ENCODE assay signal across 12 mouse cellular contexts in the genomic region with DNA sequence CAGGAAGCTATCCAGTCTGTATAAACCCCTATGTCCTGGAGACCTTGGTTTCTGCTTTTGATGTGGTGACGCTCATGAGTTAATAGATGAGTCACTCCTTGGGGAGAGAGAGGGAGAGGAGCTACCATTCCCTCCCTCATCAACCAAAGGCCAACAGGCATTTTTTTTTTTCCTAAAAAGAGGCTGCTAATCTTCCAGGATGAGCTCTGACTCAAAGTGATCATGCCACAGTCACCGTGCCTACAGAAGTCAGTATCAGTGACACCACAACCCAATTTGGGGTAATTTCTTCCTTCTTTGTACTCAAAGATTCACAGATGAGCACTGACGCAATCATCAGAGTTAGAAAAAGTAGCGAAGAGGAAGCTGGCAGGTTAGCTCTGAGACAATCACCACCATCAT. TPM values are rescaled to one million over a fixed set of nuclear protein-coding genes. Genes with fewer than 3 reads are reported as not detected.
DNase-seq lines count a peak whose midpoint lies in the region; ATAC-seq and TF ChIP-seq lines count a peak whose summit lies in the region.
"Had no signal": no experiment of that assay in that cellular context is flagged by ENCODE, and none has a peak within 500 bp of the region (broad histone marks: within the 10 kb centered on the region; RNA-seq: fewer than 3 reads in every experiment).

No protein-coding gene starts in this region.

- H3K27me3 ChIP-seq in forebrain, postnatal 0 days (ENCODE audit: insufficient read depth, low read length) = no peaks in the 10 kb centered on the region
- H3K27me3 ChIP-seq: embryonic facial prominence, embryonic 13.5 days; neural tube, embryonic 13.5 days had no signal

- H3K4me2 ChIP-seq in forebrain, postnatal 0 days (ENCODE audit: low read depth) = no peak overlapping the region
- H3K4me2 ChIP-seq: embryonic facial prominence, embryonic 13.5 days; neural tube, embryonic 13.5 days had no signal

- no peaks in the 10 kb centered on the region for H3K36me3 ChIP-seq in macrophage (ENCODE audit: inconsistent target)
- H3K36me3 ChIP-seq in forebrain, postnatal 0 days (ENCODE audit: insufficient read depth) = no peaks in the 10 kb centered on the region
- H3K36me3 ChIP-seq: embryonic facial prominence, embryonic 13.5 days; neural tube, embryonic 13.5 days had no signal

- peak overlapping the region; percentile 62 for H3K27ac ChIP-seq in macrophage
- no peak overlapping the region for H3K27ac ChIP-seq in forebrain, postnatal 0 days (ENCODE audit: low read depth, low read length)
- H3K27ac ChIP-seq: embryonic facial prominence, embryonic 13.5 days; neural tube, embryonic 13.5 days had no signal

- no peak for TF ChIP-seq CTCF in forebrain, postnatal 0 days (IDR thresholded peaks at IDR 0.05; ENCODE audit: low read depth)

- DNase-seq in adrenal gland, postnatal 14 days = peak; percentile 31
- no peak for DNase-seq in adrenal gland, postnatal 4 days (ENCODE audit: low spot score in 2 of 2)
- peak; percentile 89 for DNase-seq in 3T3-L1 (ENCODE audit: low read depth, low spot score)
- no peak for DNase-seq in c-Kit-positive CD71-positive TER-119-positive erythroid progenitor cells, embryonic 14.5 days (ENCODE audit: low spot score)
- no peak for DNase-seq in forebrain, postnatal 0 days
- no peak for DNase-seq in urinary bladder, postnatal 14 days (ENCODE audit: low spot score)
- DNase-seq: cerebellum, adult 9-11 months; kidney, postnatal 36 days had no signal

- ATAC-seq in activated CD4-positive, CD25-positive, alpha-beta regulatory T cell, adult 4 months = peak; percentile 79
- ATAC-seq in forebrain, postnatal 0 days = no peak

- no peak overlapping the region for H3K9ac ChIP-seq in forebrain, postnatal 0 days
- H3K9ac ChIP-seq: embryonic facial prominence, embryonic 13.5 days; neural tube, embryonic 13.5 days had no signal

- H3K9me3 ChIP-seq in forebrain, postnatal 0 days (ENCODE audit: low read length) = no peaks in the 10 kb centered on the region
- H3K9me3 ChIP-seq: embryonic facial prominence, embryonic 13.5 days; neural tube, embryonic 13.5 days had no signal

- no peaks in the 10 kb centered on the region for H3K4me1 ChIP-seq in forebrain, postnatal 0 days (ENCODE audit: insufficient read depth)
- H3K4me1 ChIP-seq: neural tube, embryonic 13.5 days had no signal

- no peak overlapping the region for H3K4me3 ChIP-seq in macrophage (ENCODE audit: inconsistent target)
- H3K4me3 ChIP-seq in forebrain, postnatal 0 days (ENCODE audit: low read depth, low read length) = no peak overlapping the region
- H3K4me3 ChIP-seq: embryonic facial prominence, embryonic 13.5 days; neural tube, embryonic 13.5 days had no signal

- WGBS in macrophage (ENCODE audit: missing documents) = 7% methylated on average over 3 of the region's 4 CpGs
- WGBS in forebrain, postnatal 0 days = 88% methylated on average over 4 of the region's 4 CpGs

- H3K79me2 ChIP-seq in macrophage (ENCODE audit: inconsistent target) = no peaks in the 10 kb centered on the region

RNA-seq across cellular contexts. Expression of a gene that starts 31.1 kb away (rescaled TPM):
- total RNA-seq in adrenal gland, postnatal 14 days (2021) = 118 and 119 TPM in 2 replicates
- 100 to 1,000 TPM; 109 to 120 TPM for total RNA-seq in adrenal gland, postnatal 4 days (2021)
- polyA plus RNA-seq in activated CD4-positive, CD25-positive, alpha-beta regulatory T cell, adult 4 months (2017; shearing (Covaris generic)) = 100 to 1,000 TPM; 563 to 667 TPM
- total RNA-seq in macrophage (2018; cell fraction: chromatin; rRNA removed) = 1,000 to 10,000 TPM in 19 of 26 experiments, 100 to 1,000 TPM in 7; 453 to 1,709 (median 1,185) TPM
- 100 to 1,000 TPM in 22 of 26 experiments, 10 to 100 TPM in 4; 78.5 to 270 (median 141) TPM for total RNA-seq in macrophage (2018; cell fraction: cytosol; rRNA removed)
- total RNA-seq in macrophage (2018; cell fraction: nucleus; rRNA removed) = 1,000 to 10,000 TPM in 24 of 26 experiments, 100 to 1,000 TPM in 2; 806 to 3,396 (median 2,155) TPM
- polyA plus RNA-seq in macrophage (2018) = 100 to 184 TPM (median 127 TPM) in 3 replicates
- 59.5 and 66.7 TPM in 2 replicates for total RNA-seq in forebrain, postnatal 0 days (2014; rRNA removed)
- polyA plus RNA-seq in forebrain, postnatal 0 days (2015; fragmentation: Nextera tagmentation; extraction: Ambion mirVana) = 130 and 131 TPM in 2 replicates

RNA-seq across cellular contexts. Expression of a gene that starts 31.2 kb away (rescaled TPM):
- total RNA-seq in adrenal gland, postnatal 14 days (2021) = 16.4 and 17.4 TPM in 2 replicates
- total RNA-seq in adrenal gland, postnatal 4 days (2021) = 10 to 100 TPM; 21.6 to 22.0 TPM
- 10 to 100 TPM in 1 of 2 experiments, 1 to 10 TPM in 1; 9.9 to 10.6 TPM for polyA plus RNA-seq in activated CD4-positive, CD25-positive, alpha-beta regulatory T cell, adult 4 months (2017; shearing (Covaris generic))
- total RNA-seq in macrophage (2018; cell fraction: chromatin; rRNA removed) = 1 to 10 TPM in 22 of 26 experiments, under 1 TPM in 4; 0.43 to 8.2 (median 2.4) TPM
- total RNA-seq in macrophage (2018; cell fraction: cytosol; rRNA removed) = 1 to 10 TPM; 2.6 to 8.1 (median 6.1) TPM
- total RNA-seq in macrophage (2018; cell fraction: nucleus; rRNA removed) = 1 to 10 TPM in 25 of 26 experiments, under 1 TPM in 1; 0.96 to 9.8 (median 3.0) TPM
- polyA plus RNA-seq in macrophage (2018) = 4.8 to 8.1 TPM (median 5.8 TPM) in 3 replicates
- total RNA-seq in forebrain, postnatal 0 days (2014; rRNA removed) = 19.4 and 23.8 TPM in 2 replicates
- 27.3 and 29.0 TPM in 2 replicates for polyA plus RNA-seq in forebrain, postnatal 0 days (2015; fragmentation: Nextera tagmentation; extraction: Ambion mirVana)

Comparison
In these comparisons a context has a peak if more than half of its experiments do, and no peak if none do; other contexts are left out.
1. DNase-seq: peak in adrenal gland, postnatal 14 days (single experiment) and 3T3-L1 (single experiment); none in adrenal gland, postnatal 4 days (0 of 2), c-Kit-positive CD71-positive TER-119-positive erythroid progenitor cells, embryonic 14.5 days (single experiment), forebrain, postnatal 0 days (single experiment) and urinary bladder, postnatal 14 days (single experiment).